Mouse (Mus musculus) lung, postnatal 0 days (tissue): ENCODE results near the gene Olfr985. TPM values are rescaled to one million over a fixed set of nuclear protein-coding genes. Genes with fewer than 3 reads are reported as not detected.

Experiments
- ATAC-seq: fragments of 200-750 bp; cut with Nextera tagmentation; 2 replicates; pipeline ENCODE4 v1.8.0; 2017; ENCODE audit warnings: moderate library complexity
- DNase-seq: peaks from one replicate; pipeline ENCODE4 v3.0.0-alpha.2; 2016; ENCODE audit warnings: low spot score
- H3K27ac ChIP-seq: fragments of 300-500 bp; sonication (generic); 2 replicates; pipeline ENCODE4 v1.5.1; 2014; ENCODE audit warnings: antibody characterized with exemption, mild to moderate bottlenecking, low read length, mixed read lengths
- H3K27me3 ChIP-seq: fragments of 300-500 bp; sonication (generic); replicated peaks from 2 replicates; pipeline ENCODE4 v1.6.1; 2014; ENCODE audit warnings: low read length, mixed read lengths; ENCODE audit not compliant: insufficient read depth
- H3K36me3 ChIP-seq: fragments of 300-500 bp; sonication (generic); 2 replicates; pipeline ENCODE4 v1.6.1; 2014; ENCODE audit warnings: low read length, mixed read lengths; ENCODE audit not compliant: insufficient read depth
- H3K4me1 ChIP-seq: fragments of 300-500 bp; sonication (generic); 2 replicates; pipeline ENCODE4 v1.6.1; 2014; ENCODE audit warnings: antibody characterized with exemption, low read depth, low read length, mixed read lengths; ENCODE audit not compliant: insufficient read depth
- H3K4me2 ChIP-seq: fragments of 300-500 bp; sonication (generic); replicated peaks from 2 replicates; pipeline ENCODE4 v1.6.1; 2014; ENCODE audit warnings: low read depth, mild to moderate bottlenecking, low read length, moderate library complexity, mixed read lengths
- H3K4me3 ChIP-seq: fragments of 300-500 bp; sonication (generic); 2 replicates; pipeline ENCODE4 v1.5.1; 2014; ENCODE audit warnings: low read depth, low read length
- H3K9ac ChIP-seq: fragments of 300-500 bp; sonication (generic); replicated peaks from 2 replicates; pipeline ENCODE4 v1.6.1; 2014; ENCODE audit warnings: low read depth, mild to moderate bottlenecking
- H3K9me3 ChIP-seq: fragments of 300-500 bp; sonication (generic); 2 replicates; pipeline ENCODE4 v1.6.1; 2016; ENCODE audit warnings: low read length, mixed read lengths
- CTCF ChIP-seq: IDR thresholded peaks from 2 replicates; pipeline ENCODE4 v1.5.1; 2016; ENCODE audit warnings: antibody characterized with exemption, mild to moderate bottlenecking
- EP300 ChIP-seq: IDR thresholded peaks from 2 replicates; pipeline ENCODE4 v1.6.1; 2016; ENCODE audit warnings: antibody characterized with exemption, mild to moderate bottlenecking, control low read depth
- whole genome bisulfite sequencing: fragments of 180-500 bp; shearing (Covaris S2); extraction: QIAGEN DNeasy Blood & Tissue Kit; methylation state at CpG from one replicate; pipeline ENCODE4 v1.1.7; 2014; 5-methylcytosine and 5-hydroxymethylcytosine counted together
- polyA plus RNA-seq: library from polyadenylated mRNA; unstranded; fragments of >200 nt; fragmentation: Nextera tagmentation; extraction: Ambion mirVana; gene quantifications from 2 replicates; pipeline ENCODE4 v1.2.1, GENCODE M21; 2015

Olfr985 gene
- polyA plus RNA-seq, 1 experiment from 2014 or later, result not detected

DNA sequence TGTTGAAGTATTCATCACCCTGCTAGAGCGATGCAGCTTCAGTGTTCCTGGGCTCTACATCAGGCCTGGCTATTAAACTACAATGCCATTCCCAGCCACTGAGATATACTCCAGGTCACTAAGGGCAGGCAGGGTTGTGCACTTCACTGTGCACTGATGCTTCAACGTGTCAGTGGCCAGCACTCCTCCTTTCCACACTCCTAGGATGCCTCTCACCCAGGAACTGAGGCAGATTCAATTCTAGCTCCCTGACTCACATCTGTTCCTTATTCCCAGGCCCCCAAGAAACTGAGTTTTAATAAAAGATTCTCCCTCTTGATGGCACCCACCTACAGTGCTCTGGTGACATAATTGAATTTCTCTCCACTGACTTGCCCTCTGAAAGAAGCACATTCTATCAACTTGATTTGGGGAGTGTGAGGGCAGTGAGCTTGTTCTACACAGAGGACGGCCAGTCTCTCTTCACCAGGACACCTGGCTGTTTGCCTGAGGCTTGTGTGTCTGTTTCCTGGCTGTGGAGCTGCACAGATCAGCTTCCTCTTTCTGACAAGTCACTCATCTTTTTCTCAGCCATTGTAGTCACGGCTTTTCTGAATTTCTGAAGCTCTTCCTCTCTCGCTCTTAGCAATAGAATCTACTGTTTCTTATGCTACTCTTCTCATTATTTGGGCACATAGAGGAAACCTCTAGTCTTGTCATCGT, 7.2 kb upstream of the Olfr985 start:
- Histone ChIP-seq H3K4me2 (no peak overlapping the region), H3K4me1 (no peaks in the 10 kb centered on the region), H3K9ac (no peak overlapping the region), H3K4me3 (no peak overlapping the region), H3K9me3 (no peaks in the 10 kb centered on the region), H3K27me3 (no peaks in the 10 kb centered on the region), H3K36me3 (no peaks in the 10 kb centered on the region), H3K27ac (no peak overlapping the region)
- ATAC-seq, result no peak
- no peak for DNase-seq
- no peak for TF ChIP-seq EP300
- no peak for TF ChIP-seq CTCF
- WGBS, result 61% methylated on average over 6 of the region's 6 CpGs

DNA sequence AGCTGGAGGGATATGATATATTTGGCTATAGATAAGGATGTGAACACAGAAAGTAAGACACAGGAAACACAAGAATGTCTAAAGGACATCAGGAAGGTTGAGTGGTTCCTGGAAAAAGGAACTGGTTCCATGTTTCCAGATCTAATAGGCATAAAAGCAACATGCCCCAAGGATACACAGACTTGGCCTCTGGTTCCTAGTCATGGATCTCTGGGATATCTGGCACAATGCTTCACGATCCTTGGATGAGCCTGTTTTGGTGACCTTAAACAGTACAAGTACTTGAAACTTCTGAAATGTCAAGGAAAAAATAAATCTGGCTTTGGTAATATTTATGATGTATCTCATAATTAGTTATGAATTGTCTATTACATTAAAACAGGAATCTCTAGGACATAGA, 572 bp upstream of the Olfr985 start:
- WGBS, result 86% methylated on average over 1 of the region's 1 CpGs
- no peak overlapping the region for H3K9ac ChIP-seq
- ATAC-seq (no peak), DNase-seq (no peak)
- no peak overlapping the region for H3K27ac ChIP-seq
- no peak overlapping the region for H3K4me3 ChIP-seq
- H3K4me1 ChIP-seq, result no peaks in the 10 kb centered on the region
- no peak overlapping the region for H3K4me2 ChIP-seq
- no peaks in the 10 kb centered on the region for H3K36me3 ChIP-seq
- TF ChIP-seq CTCF, result no peak
- no peak for TF ChIP-seq EP300
- H3K27me3 ChIP-seq, result no peaks in the 10 kb centered on the region
- no peaks in the 10 kb centered on the region for H3K9me3 ChIP-seq

DNA sequence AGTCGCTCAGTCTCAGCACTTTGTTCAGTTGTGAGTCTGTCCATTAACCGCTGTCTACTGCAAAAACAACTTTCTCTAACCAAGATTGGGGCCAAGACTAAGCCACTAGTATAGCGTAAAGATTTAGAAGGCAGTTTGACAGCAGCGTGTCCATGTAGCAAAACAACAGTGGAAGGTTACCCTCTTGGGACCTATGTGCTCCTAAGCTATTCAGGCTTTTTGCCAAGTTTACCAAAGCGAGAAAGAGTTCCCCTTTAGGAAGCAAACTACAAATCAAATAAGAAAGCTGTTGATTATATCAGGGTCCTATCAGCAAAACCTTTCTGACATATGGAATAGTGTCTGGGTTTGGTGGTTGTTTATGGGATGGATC, 12.7 kb downstream of the Olfr985 start:
- DNase-seq (no peak), ATAC-seq (no peak)
- H3K4me2 ChIP-seq, result 0 out of 2 replicates have a peak overlapping the region, but pooled peaks have one; percentile 17
- no peaks in the 10 kb centered on the region for H3K36me3 ChIP-seq
- no peak overlapping the region for H3K27ac ChIP-seq
- WGBS, result 53% methylated on average over 5 of the region's 5 CpGs
- H3K4me1 ChIP-seq, result no peaks in the 10 kb centered on the region
- H3K27me3 ChIP-seq, result no peaks in the 10 kb centered on the region
- H3K9me3 ChIP-seq, result no peaks in the 10 kb centered on the region
- H3K9ac ChIP-seq, result no peak overlapping the region
- no peak overlapping the region for H3K4me3 ChIP-seq
- TF ChIP-seq EP300, result no peak

DNA sequence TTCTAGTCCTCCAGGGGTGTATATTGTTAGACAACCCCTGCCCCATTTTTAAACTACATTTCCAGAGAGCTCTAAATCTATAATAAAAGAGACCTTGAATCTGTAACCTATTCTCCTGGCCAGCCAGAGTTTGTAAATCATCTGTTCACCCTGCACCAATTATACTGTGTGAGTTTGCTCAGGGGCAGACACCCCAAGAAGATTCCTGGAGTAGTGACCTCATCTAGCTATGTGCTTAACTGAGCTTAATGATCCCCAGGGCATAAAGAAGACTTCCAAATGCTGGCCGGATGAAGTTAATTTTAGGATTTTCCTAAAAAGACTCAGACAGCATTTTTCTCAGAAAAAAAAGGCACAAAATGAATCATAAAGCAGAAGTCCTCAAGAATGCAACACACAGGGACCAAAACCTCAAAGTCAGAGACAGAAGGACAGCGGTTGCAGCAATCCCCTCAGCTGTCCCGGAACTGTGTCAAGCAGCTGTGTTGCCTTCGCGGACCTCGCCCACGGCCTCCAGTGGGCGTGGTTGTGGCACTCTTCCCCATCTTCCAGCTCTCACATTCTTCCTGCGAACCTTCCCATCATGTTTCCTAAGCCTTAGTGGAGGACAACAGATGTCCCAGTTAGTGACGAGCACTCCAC, 13.2 kb downstream of the Olfr985 start:
- DNase-seq, result peak; percentile 74
- H3K27me3 ChIP-seq, result no peaks in the 10 kb centered on the region
- TF ChIP-seq CTCF (no peak), EP300 (no peak)
- H3K4me2 ChIP-seq, result peak overlapping the region; percentile 17; the same call in 1 of the 2 replicates
- whole genome bisulfite sequencing, result 33% methylated on average over 10 of the region's 10 CpGs
- no peak overlapping the region for H3K4me3 ChIP-seq
- H3K9me3 ChIP-seq, result no peaks in the 10 kb centered on the region
- no peak overlapping the region for H3K9ac ChIP-seq
- no peak overlapping the region for H3K27ac ChIP-seq
- no peaks in the 10 kb centered on the region for H3K4me1 ChIP-seq
- H3K36me3 ChIP-seq, result no peaks in the 10 kb centered on the region
- ATAC-seq, result peak; percentile 86

- H3K4me1 ChIP-seq, result no peaks in the 10 kb centered on the region
- DNase-seq (no peak), ATAC-seq (no peak)
- no peaks in the 10 kb centered on the region for H3K27me3 ChIP-seq
- H3K36me3 ChIP-seq, result no peaks in the 10 kb centered on the region
- H3K9me3 ChIP-seq, result no peaks in the 10 kb centered on the region
- no peak within 1 kb of the TSS for H3K4me3 ChIP-seq
- no peak for TF ChIP-seq CTCF
- TF ChIP-seq EP300, result no peak
- 79% methylated on average over 2 of the region's 2 CpGs for WGBS
- no peak within 1 kb of the TSS for H3K4me2 ChIP-seq
- no peak within 1 kb of the TSS for H3K27ac ChIP-seq
- H3K9ac ChIP-seq, result no peak within 1 kb of the TSS
These were observed 15.9 kb downstream of the Olfr985 start, which contains the start of gene Olfr984 for GRCm38 (mm10) chr9:40114106-40114505. Gene Olfr984, minus strand, starts transcription at chr9:40114206.

DNA sequence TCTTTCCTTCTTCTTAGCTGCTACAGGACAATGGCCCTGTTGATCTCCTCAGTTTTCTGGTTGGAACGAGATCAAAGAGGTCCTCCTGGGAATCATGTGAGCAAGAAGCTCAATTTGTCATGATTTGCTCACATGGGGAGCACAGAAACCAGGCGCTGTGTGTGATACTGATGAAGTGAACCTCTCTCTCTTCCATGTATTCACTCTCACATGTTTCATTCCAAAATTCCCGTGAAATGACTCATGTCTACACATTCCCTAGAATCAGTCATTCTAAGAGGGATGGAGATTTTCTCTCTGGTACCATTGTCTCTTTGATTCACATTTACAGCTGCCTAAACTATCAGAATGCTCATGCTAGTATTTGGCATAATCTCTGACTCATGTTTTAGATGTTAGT, 35.2 kb downstream of the Olfr985 start:
- H3K27ac ChIP-seq, result no peak overlapping the region
- no peaks in the 10 kb centered on the region for H3K4me1 ChIP-seq
- DNase-seq (no peak), ATAC-seq (no peak)
- no peaks in the 10 kb centered on the region for H3K9me3 ChIP-seq
- no peaks in the 10 kb centered on the region for H3K27me3 ChIP-seq
- H3K4me3 ChIP-seq, result no peak overlapping the region
- no peak overlapping the region for H3K4me2 ChIP-seq
- WGBS, result 59% methylated on average over 3 of the region's 3 CpGs
- no peak for TF ChIP-seq EP300
- TF ChIP-seq CTCF, result no peak
- H3K9ac ChIP-seq, result no peak overlapping the region
- no peaks in the 10 kb centered on the region for H3K36me3 ChIP-seq
